Mouse (Mus musculus) lung, adult 2 months (tissue): ENCODE results near the gene Myof.

ENCODE experiments used
- CTCF ChIP-seq: fragments of 200-500 bp; IDR thresholded peaks from 2 replicates; pipeline ENCODE4 v1.5.1; 2011; ENCODE audit warnings: mild to moderate bottlenecking, low read length, control low read depth; ENCODE audit not compliant: insufficient read depth
- POLR2A ChIP-seq: fragments of 200-500 bp; IDR thresholded peaks from 2 replicates; pipeline ENCODE4 v1.6.1; 2011; ENCODE audit warnings: low read depth, mild to moderate bottlenecking, control low read depth, low read length, borderline replicate concordance; ENCODE audit errors: extremely low read depth

DNA sequence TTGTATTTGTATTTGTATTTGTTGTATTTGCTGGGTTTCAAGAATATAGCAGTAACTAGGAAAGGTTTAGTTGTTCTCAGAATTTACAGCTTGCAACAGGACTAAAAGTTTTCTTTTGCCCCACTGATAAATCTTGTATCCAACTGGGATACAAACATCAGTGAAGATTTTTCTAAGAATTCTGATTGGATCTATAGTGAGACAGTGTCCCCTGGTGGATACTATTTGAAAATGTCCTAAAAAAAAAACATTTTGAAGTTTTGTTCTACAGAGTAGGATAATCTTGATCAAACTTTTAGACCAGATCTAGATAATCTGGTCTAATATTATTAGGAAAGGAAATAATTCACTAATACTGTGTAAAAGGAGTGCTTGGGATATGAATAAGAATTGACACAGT is 106.3 kb downstream of the Myof start:
- TF ChIP-seq CTCF, result peak; percentile 8; the same call in 1 of the 2 replicates
- no peak for TF ChIP-seq POLR2A
